Mouse (Mus musculus) liver, embryonic 13.5 days (tissue): ENCODE measurements around the gene Gm10203. TPM values are rescaled to one million over a fixed set of nuclear protein-coding genes. Genes with fewer than 3 reads are reported as not detected.
"Not testable (repeated sequence)": the region's sequence is repeated elsewhere in the genome, so short reads cannot be mapped to it uniquely, and the experiment has no call there.

Experiments
- ATAC-seq: fragments of 200-750 bp; cut with Nextera tagmentation; 2 replicates; pipeline ENCODE4 v1.8.0; 2017; ENCODE audit warnings: low read depth, mild to moderate bottlenecking, moderate number of reproducible peaks, moderate library complexity
- DNase-seq: peaks from one replicate; pipeline ENCODE4 v3.0.0; 2022
- H3K27ac ChIP-seq: fragments of 300-500 bp; sonication (generic); 2 replicates; pipeline ENCODE4 v1.5.1; 2015; ENCODE audit warnings: moderate library complexity, mild to moderate bottlenecking, inconsistent platforms
- H3K27me3 ChIP-seq: fragments of 300-500 bp; sonication (generic); 2 replicates; pipeline ENCODE4 v1.6.1; 2015; ENCODE audit warnings: mild to moderate bottlenecking, inconsistent platforms
- H3K36me3 ChIP-seq: fragments of 300-500 bp; sonication (generic); 2 replicates; pipeline ENCODE4 v1.6.1; 2015; ENCODE audit warnings: mild to moderate bottlenecking, inconsistent platforms
- H3K4me1 ChIP-seq: fragments of 300-500 bp; sonication (generic); replicated peaks from 2 replicates; pipeline ENCODE4 v1.6.1; 2015; ENCODE audit warnings: inconsistent platforms
- H3K4me2 ChIP-seq: fragments of 300-500 bp; sonication (generic); 2 replicates; pipeline ENCODE4 v1.6.1; 2015; ENCODE audit warnings: inconsistent platforms, mild to moderate bottlenecking, moderate library complexity
- H3K4me3 ChIP-seq: fragments of 300-500 bp; sonication (generic); replicated peaks from 2 replicates; pipeline ENCODE4 v1.5.1; 2015; ENCODE audit warnings: mild to moderate bottlenecking, inconsistent platforms
- H3K9ac ChIP-seq: fragments of 300-500 bp; sonication (generic); 2 replicates; pipeline ENCODE4 v1.6.1; 2015; ENCODE audit warnings: mild to moderate bottlenecking, inconsistent platforms
- H3K9me3 ChIP-seq: fragments of 300-500 bp; sonication (generic); replicated peaks from 2 replicates; pipeline ENCODE4 v1.6.1; 2016; ENCODE audit warnings: inconsistent platforms
- WGBS: fragments of 180-500 bp; shearing (Covaris S2); methylation state at CpG from one replicate; pipeline ENCODE4 v1.1.7; 2015; ENCODE audit not compliant: insufficient replicate concordance; 5-methylcytosine and 5-hydroxymethylcytosine counted together
- polyA plus RNA-seq: library from polyadenylated mRNA; unstranded; fragments of >200 nt; fragmentation: Nextera tagmentation; extraction: Ambion mirVana; gene quantifications from 2 replicates; pipeline ENCODE4 v1.2.1, GENCODE M21; 2015

The Gm10203 gene
- not detected in 2 replicates for polyA plus RNA-seq

- not testable (repeated sequence) for H3K27me3 ChIP-seq, H3K9ac ChIP-seq, ATAC-seq, H3K4me1 ChIP-seq, H3K4me3 ChIP-seq, H3K27ac ChIP-seq, H3K36me3 ChIP-seq, H3K9me3 ChIP-seq, H3K4me2 ChIP-seq, DNase-seq
- WGBS = 74% methylated on average over 8 of the region's 8 CpGs
Measured at GRCm38 (mm10) chr6:149129870-149130269, at the start of gene Gm10203. TSS of gene Gm10203 (plus strand) at chr6:149130170.

DNA sequence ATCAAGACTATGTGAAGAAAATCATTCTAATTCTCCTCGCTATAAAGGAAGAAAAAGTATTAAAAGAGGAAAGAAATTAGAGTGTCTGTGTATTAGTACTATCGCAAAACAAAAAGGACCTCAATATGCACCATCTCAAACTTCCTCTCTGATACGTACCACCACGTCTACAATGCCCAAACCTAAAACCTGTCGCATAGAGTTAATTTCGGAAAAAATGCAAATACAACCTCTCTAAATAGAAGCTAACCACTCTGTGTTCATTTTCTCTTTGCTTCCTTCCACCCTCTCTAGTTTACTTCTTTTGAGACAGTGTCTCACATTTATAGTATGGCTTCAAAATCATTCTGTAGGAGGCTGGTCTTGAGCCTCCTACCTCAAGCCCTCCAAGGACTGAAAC, 37.6 kb upstream of the Gm10203 start:
- Histone ChIP-seq H3K27me3 (no peaks in the 10 kb centered on the region), H3K9me3 (no peaks in the 10 kb centered on the region), H3K9ac (no peak overlapping the region), H3K4me3 (no peak overlapping the region), H3K4me1 (peaks cover 2% of the 10 kb centered on the region; the same call in 1 of the 2 replicates), H3K27ac (no peak overlapping the region), H3K4me2 (no peak overlapping the region), H3K36me3 (no peaks in the 10 kb centered on the region)
- WGBS = 77% methylated on average over 6 of the region's 6 CpGs
- no peak for DNase-seq
- ATAC-seq = no peak

GRCm38 (mm10) chr6:149093465-149093864, 36.5 kb upstream of the Gm10203 start:
- no peak overlapping the region for H3K9ac ChIP-seq
- DNase-seq = no peak
- ATAC-seq = no peak
- H3K4me2 ChIP-seq = no peak overlapping the region
- no peaks in the 10 kb centered on the region for H3K9me3 ChIP-seq
- no peaks in the 10 kb centered on the region for H3K27me3 ChIP-seq
- H3K4me3 ChIP-seq = no peak overlapping the region
- WGBS = 26% methylated on average over 5 of the region's 5 CpGs
- no peak overlapping the region for H3K27ac ChIP-seq
- H3K36me3 ChIP-seq = no peaks in the 10 kb centered on the region
- H3K4me1 ChIP-seq = peaks cover 2% of the 10 kb centered on the region; the same call in 1 of the 2 replicates

DNA sequence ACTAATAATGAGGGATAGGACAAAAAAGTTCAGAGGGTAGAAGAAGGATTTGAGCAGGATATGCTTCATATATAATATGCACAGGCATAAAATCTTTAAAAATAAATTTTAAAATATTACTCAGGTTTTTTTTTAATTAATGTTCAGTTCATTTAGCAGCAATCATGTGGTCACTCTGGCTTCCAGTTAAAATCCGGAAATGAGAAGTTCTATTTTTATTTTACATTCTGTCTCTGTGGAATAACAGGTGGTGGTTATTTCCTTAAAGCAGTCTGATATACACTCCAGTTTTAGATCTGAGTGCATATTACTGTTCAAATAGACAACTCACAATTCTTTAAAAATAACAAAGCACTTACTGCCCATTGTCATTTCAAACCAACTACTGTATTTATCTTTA, 35.4 kb upstream of the Gm10203 start:
- no peak for ATAC-seq
- Histone ChIP-seq H3K9me3 (no peaks in the 10 kb centered on the region), H3K4me1 (peaks cover 2% of the 10 kb centered on the region; the same call in 1 of the 2 replicates), H3K27me3 (peaks cover 4% of the 10 kb centered on the region), H3K9ac (no peak overlapping the region), H3K4me2 (no peak overlapping the region), H3K36me3 (no peaks in the 10 kb centered on the region), H3K4me3 (no peak overlapping the region), H3K27ac (no peak overlapping the region)
- DNase-seq = no peak
- WGBS = 33% methylated on average over 1 of the region's 1 CpGs

DNA sequence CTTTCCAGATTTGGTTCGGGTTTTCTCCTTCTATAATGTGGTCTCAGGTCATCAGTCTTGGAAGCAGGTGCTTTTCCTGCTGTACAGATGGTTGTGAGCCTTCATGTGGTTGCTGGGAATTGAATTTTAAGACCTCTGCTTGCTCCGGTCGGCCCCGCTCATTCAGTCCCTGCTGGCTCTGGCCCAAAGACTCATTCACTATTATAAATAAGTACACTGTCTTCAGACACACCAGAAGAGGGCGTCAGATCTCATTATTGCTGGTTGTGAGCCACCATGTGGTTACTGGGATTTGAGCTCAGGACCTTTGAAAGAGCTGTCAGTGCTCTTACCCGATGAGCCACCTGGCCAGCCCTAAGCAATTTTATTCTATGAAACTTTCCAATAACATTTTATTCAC, 34.6 kb upstream of the Gm10203 start:
- no peak for ATAC-seq
- Histone ChIP-seq H3K4me1 (peaks cover 2% of the 10 kb centered on the region; the same call in 1 of the 2 replicates), H3K27ac (no peak overlapping the region), H3K9ac (no peak overlapping the region), H3K36me3 (no peaks in the 10 kb centered on the region), H3K27me3 (peaks cover 11% of the 10 kb centered on the region), H3K9me3 (no peaks in the 10 kb centered on the region), H3K4me3 (no peak overlapping the region), H3K4me2 (no peak overlapping the region)
- WGBS = 69% methylated on average over 6 of the region's 6 CpGs
- DNase-seq = no peak

GRCm38 (mm10) chr6:149096233-149096632, 33.7 kb upstream of the Gm10203 start:
- WGBS = 52% methylated on average over 2 of the region's 2 CpGs

GRCm38 (mm10) chr6:149097276-149097675, 32.7 kb upstream of the Gm10203 start:
- no peak overlapping the region for H3K4me2 ChIP-seq
- peaks cover 29% of the 10 kb centered on the region for H3K27me3 ChIP-seq
- DNase-seq (no peak), ATAC-seq (no peak)
- peaks cover 2% of the 10 kb centered on the region; the same call in 1 of the 2 replicates for H3K4me1 ChIP-seq
- 66% methylated on average over 1 of the region's 1 CpGs for WGBS
- H3K9me3 ChIP-seq = no peaks in the 10 kb centered on the region
- H3K4me3 ChIP-seq = no peak overlapping the region
- no peak overlapping the region for H3K27ac ChIP-seq
- no peaks in the 10 kb centered on the region for H3K36me3 ChIP-seq
- no peak overlapping the region for H3K9ac ChIP-seq

More at GRCm38 (mm10) chr6:149096233-149096632, 33.7 kb upstream of the Gm10203 start:
- DNase-seq (no peak), ATAC-seq (no peak)
- Histone ChIP-seq H3K9me3 (no peaks in the 10 kb centered on the region), H3K9ac (no peak overlapping the region), H3K4me1 (peaks cover 2% of the 10 kb centered on the region; the same call in 1 of the 2 replicates), H3K4me2 (no peak overlapping the region), H3K4me3 (no peak overlapping the region), H3K36me3 (no peaks in the 10 kb centered on the region), H3K27me3 (peaks cover 19% of the 10 kb centered on the region), H3K27ac (no peak overlapping the region)

DNA sequence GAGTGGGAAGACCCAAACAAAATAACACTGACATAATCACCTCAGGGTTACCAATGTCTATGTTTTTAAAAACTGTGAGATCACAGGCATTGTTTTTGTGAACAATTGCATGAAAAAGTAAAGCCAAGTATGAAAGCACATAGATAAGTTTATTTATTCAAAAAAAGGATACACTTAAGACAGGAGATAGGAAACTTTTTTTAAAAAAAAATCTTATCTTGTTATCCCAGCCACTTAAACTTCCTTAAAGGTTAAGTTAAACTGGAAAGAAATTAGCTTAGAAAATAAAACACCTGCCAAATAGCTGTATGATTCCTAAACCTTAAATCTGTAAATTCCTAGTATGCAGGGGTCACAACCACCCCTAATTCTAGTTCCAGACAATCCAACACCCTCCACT, 31.0 kb upstream of the Gm10203 start:
- H3K4me3 ChIP-seq = no peak overlapping the region
- no peak for ATAC-seq

GRCm38 (mm10) chr6:149100174-149101075, 29.5 kb upstream of the Gm10203 start:
- WGBS = 3% methylated on average over 52 of the region's 52 CpGs
- peak overlapping the region; percentile 74 for H3K27ac ChIP-seq

More for the DNA sequence above, 31.0 kb upstream of the Gm10203 start:
- no peak for DNase-seq
- Histone ChIP-seq H3K4me2 (no peak overlapping the region), H3K4me1 (0 out of 2 replicates have a peak, but pooled peaks cover 2% of the 10 kb centered on the region), H3K9me3 (no peaks in the 10 kb centered on the region), H3K9ac (no peak overlapping the region), H3K27ac (no peak overlapping the region), H3K36me3 (no peaks in the 10 kb centered on the region), H3K27me3 (peaks cover 43% of the 10 kb centered on the region)

DNA sequence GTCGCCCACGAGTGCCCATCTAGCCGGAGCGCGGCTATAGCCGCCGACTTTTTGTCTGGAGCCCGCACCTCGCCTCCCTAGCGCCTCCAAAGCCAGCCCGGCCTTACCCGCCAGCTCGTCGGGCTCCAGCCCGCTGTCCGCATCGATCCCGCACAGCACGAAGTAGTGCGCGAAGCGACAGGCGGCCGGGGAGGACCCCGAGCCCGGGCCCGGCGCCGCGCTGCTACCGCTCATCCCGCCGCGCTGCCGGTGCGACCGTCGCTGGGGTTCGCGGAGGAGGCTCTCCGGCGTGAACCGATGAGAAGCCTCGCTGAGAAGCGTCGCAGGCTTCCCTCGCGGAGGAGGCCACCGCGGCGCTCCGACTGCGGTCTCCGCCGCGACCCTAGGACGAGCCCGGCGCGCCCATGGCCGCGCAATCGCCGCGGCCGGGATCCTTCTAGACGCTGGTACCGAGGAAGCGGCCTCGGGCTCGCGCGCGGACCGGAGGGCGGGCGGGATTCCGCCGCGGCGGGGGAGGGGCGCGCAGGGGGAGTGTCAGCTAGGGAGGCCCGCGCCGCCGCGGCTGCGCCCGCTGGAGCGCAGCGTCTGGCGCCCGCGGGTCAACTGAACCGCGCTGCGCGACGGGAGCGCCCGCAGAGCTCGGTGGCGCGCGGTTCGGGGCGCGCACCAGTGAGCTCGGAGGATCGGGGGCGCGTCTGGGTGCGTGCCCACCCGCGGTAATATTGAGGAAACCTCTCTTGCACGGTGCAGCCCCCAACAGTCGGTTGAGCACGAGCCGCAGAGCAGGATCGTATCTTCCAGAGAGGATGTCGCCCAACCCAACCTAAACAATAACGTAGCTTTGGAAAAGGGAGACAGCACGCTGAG, 28.7 kb upstream of the Gm10203 start, which contains the start of gene Dennd5b:
TSS of gene Dennd5b (minus strand) at position 605 of the 867 bp plus-strand sequence.
- Histone ChIP-seq H3K4me2 (peak within 1 kb of the TSS; percentile 67), H3K36me3 (no peaks in the 10 kb centered on the region), H3K4me1 (no peaks in the 10 kb centered on the region), H3K4me3 (peak within 1 kb of the TSS; percentile 64), H3K9me3 (no peaks in the 10 kb centered on the region), H3K27ac (peak within 1 kb of the TSS; percentile 74), H3K9ac (peak within 1 kb of the TSS; percentile 74), H3K27me3 (peaks cover 47% of the 10 kb centered on the region)
- WGBS = under 1% methylated on average over 124 of the region's 124 CpGs
- DNase-seq (no peak), ATAC-seq (peak; percentile 77)

More at GRCm38 (mm10) chr6:149100174-149101075, 29.5 kb upstream of the Gm10203 start:
- peak overlapping the region; percentile 74 for H3K9ac ChIP-seq
- peaks cover 47% of the 10 kb centered on the region for H3K27me3 ChIP-seq
- ATAC-seq = peak; percentile 52
- peak overlapping the region; percentile 64 for H3K4me3 ChIP-seq
- no peaks in the 10 kb centered on the region for H3K9me3 ChIP-seq
- no peak for DNase-seq
- H3K4me2 ChIP-seq = peak overlapping the region; percentile 67
- no peaks in the 10 kb centered on the region for H3K36me3 ChIP-seq
- no peaks in the 10 kb centered on the region for H3K4me1 ChIP-seq

DNA sequence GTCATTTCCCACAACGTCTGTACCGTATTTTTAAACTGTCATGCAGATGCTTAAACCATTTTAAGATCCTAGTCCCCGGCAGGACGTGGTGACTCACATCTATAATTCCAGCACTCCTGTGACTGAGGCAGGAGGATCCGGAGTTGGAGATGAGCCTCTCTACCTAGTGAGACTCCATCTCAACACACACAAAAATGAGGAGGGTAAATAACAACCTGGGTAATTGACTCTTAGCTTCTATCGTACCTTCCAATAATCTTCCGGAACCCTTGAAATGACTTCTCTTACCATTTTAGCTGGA, 28.1 kb upstream of the Gm10203 start:
- ATAC-seq (no peak), DNase-seq (no peak)
- H3K4me2 ChIP-seq = peak overlapping the region; percentile 67
- peaks cover 47% of the 10 kb centered on the region for H3K27me3 ChIP-seq
- H3K4me1 ChIP-seq = no peaks in the 10 kb centered on the region
- no peaks in the 10 kb centered on the region for H3K9me3 ChIP-seq
- H3K36me3 ChIP-seq = no peaks in the 10 kb centered on the region
- 13% methylated on average over 7 of the region's 7 CpGs for WGBS
- H3K4me3 ChIP-seq = peak overlapping the region; percentile 64
- peak overlapping the region; percentile 74; the same call in 1 of the 2 replicates for H3K27ac ChIP-seq
- peak overlapping the region; percentile 74 for H3K9ac ChIP-seq
